Mouse (Mus musculus) layer of hippocampus, postnatal 14 days (tissue): Measurements from ENCODE around the gene Men1. TPM values are rescaled to one million over a fixed set of nuclear protein-coding genes. Genes with fewer than 3 reads are reported as not detected.

Experiments
- DNase-seq, 2 experiments: peaks; one replicate each; pipeline ENCODE4 v3.0.0; 2021 to 2022; ENCODE audit warnings: low spot score in 2 of 2, mixed read lengths in 1 of 2
- total RNA-seq, 2 experiments: library from RNA; stranded (reverse); gene quantifications; 2 replicates each; pipeline ENCODE4 v1.2.3; 2021

Men1 gene
- total RNA-seq, 2 experiments from 2014 or later = 66.4 to 68.2 TPM

- DNase-seq = no peak
Observed at GRCm38 (mm10) chr19:6338171-6338570, 3.4 kb downstream of the Men1 start.

GRCm38 (mm10) chr19:6338716-6339115 is 3.9 kb downstream of the Men1 start:
- DNase-seq = no peak

- no peak for DNase-seq
Observed at GRCm38 (mm10) chr19:6339191-6339590, 4.4 kb downstream of the Men1 start.

GRCm38 (mm10) chr19:6339890-6340504 is 5.2 kb downstream of the Men1 start:
- DNase-seq = no peak

- DNase-seq = peak; percentile 46 to 63
Observed at GRCm38 (mm10) chr19:6340524-6341452, 6.0 kb downstream of the Men1 start, which contains the start of gene Map4k2. Gene Map4k2, plus strand, starts transcription at chr19:6341135.

GRCm38 (mm10) chr19:6341453-6342077 is 6.8 kb downstream of the Men1 start:
- no peak for DNase-seq

GRCm38 (mm10) chr19:6342276-6342933 is 7.6 kb downstream of the Men1 start:
- DNase-seq = no peak

GRCm38 (mm10) chr19:6343066-6343925 is 8.5 kb downstream of the Men1 start:
- no peak for DNase-seq

GRCm38 (mm10) chr19:6343996-6344395 is 9.2 kb downstream of the Men1 start:
- DNase-seq = no peak

- DNase-seq = no peak
Observed at GRCm38 (mm10) chr19:6346023-6346422, 11.2 kb downstream of the Men1 start.

- DNase-seq = no peak
Observed at GRCm38 (mm10) chr19:6346661-6347060, 11.9 kb downstream of the Men1 start.

GRCm38 (mm10) chr19:6347615-6348014 is 12.8 kb downstream of the Men1 start:
- DNase-seq = no peak

- no peak for DNase-seq
Observed at GRCm38 (mm10) chr19:6348717-6349116, 13.9 kb downstream of the Men1 start.

GRCm38 (mm10) chr19:6349215-6349983 is 14.6 kb downstream of the Men1 start:
- no peak for DNase-seq

GRCm38 (mm10) chr19:6351431-6352106 is 16.8 kb downstream of the Men1 start:
- DNase-seq = no peak

GRCm38 (mm10) chr19:6352107-6352505 is 17.3 kb downstream of the Men1 start:
- DNase-seq = no peak

- DNase-seq = no peak
Observed at GRCm38 (mm10) chr19:6354030-6354429, 19.3 kb downstream of the Men1 start.

- DNase-seq = no peak
Observed at GRCm38 (mm10) chr19:6361291-6361690, 26.5 kb downstream of the Men1 start.

GRCm38 (mm10) chr19:6363091-6363410 is 28.3 kb downstream of the Men1 start:
- no peak for DNase-seq
